27 mouse cellular contexts compared by ENCODE assay signal in genomic region chr4:12541508-12541907, GRCm38 (mm10).
DNase-seq lines count a peak whose midpoint lies in the region; ATAC-seq and TF ChIP-seq lines count a peak whose summit lies in the region.
"Had no signal": no experiment of that assay in that cellular context is flagged by ENCODE, and none has a peak within 500 bp of the region (broad histone marks: within the 10 kb centered on the region; RNA-seq: fewer than 3 reads in every experiment).

No protein-coding gene starts in this region.

- peak; percentile 24 for DNase-seq in forebrain, postnatal 0 days
- peak; percentile 3 for DNase-seq in midbrain, embryonic 14.5 days
- DNase-seq in Muller cell, postnatal 12 days (ENCODE audit: inconsistent ontology term) = peak; percentile 24
- no peak for DNase-seq in limb, embryonic 10.5 days (ENCODE audit: low spot score)
- no peak for DNase-seq in layer of hippocampus, postnatal 14 days (ENCODE audit: low spot score in 2 of 2)
- DNase-seq: adrenal gland, postnatal 10 days; adrenal gland, postnatal 36 days; cerebellum, adult 11 months; cerebellum, adult 2 months; cerebellum, adult 9-11 months; cerebellum, postnatal 36 days; gastrocnemius, postnatal 25 days; heart, adult 18-20 months; heart, postnatal 10 days; heart, postnatal 36 days had no signal

- no peaks in the 10 kb centered on the region for H3K9me3 ChIP-seq in forebrain, postnatal 0 days (ENCODE audit: low read length)
- H3K9me3 ChIP-seq in forebrain, embryonic 13.5 days (replicated peaks) = no peaks in the 10 kb centered on the region
- no peaks in the 10 kb centered on the region for H3K9me3 ChIP-seq in midbrain, embryonic 14.5 days (ENCODE audit: control insufficient read depth, low read length)
- no peaks in the 10 kb centered on the region for H3K9me3 ChIP-seq in midbrain, embryonic 16.5 days (replicated peaks; ENCODE audit: control insufficient read depth, low read length, poor library complexity, severe bottlenecking)
- H3K9me3 ChIP-seq in limb, embryonic 10.5 days (replicated peaks) = no peaks in the 10 kb centered on the region
- H3K9me3 ChIP-seq: embryonic facial prominence, embryonic 12.5 days; embryonic facial prominence, embryonic 15.5 days; forebrain, embryonic 12.5 days; heart, embryonic 12.5 days; heart, embryonic 15.5 days; hindbrain, embryonic 10.5 days; hindbrain, embryonic 15.5 days had no signal

- H3K27ac ChIP-seq in forebrain, postnatal 0 days (ENCODE audit: low read depth, low read length) = no peak overlapping the region
- H3K27ac ChIP-seq in forebrain, embryonic 13.5 days = no peak overlapping the region
- no peak overlapping the region for H3K27ac ChIP-seq in midbrain, embryonic 14.5 days (replicated peaks; ENCODE audit: low read depth, low read length)
- no peak overlapping the region for H3K27ac ChIP-seq in midbrain, embryonic 16.5 days (ENCODE audit: low read length)
- H3K27ac ChIP-seq in limb, embryonic 10.5 days = peak overlapping the region; percentile 46; the same call in 1 of the 2 replicates
- H3K27ac ChIP-seq: embryonic facial prominence, embryonic 12.5 days; embryonic facial prominence, embryonic 15.5 days; forebrain, embryonic 12.5 days; heart, embryonic 15.5 days; hindbrain, embryonic 10.5 days; hindbrain, embryonic 15.5 days had no signal

- H3K36me3 ChIP-seq in forebrain, postnatal 0 days (ENCODE audit: insufficient read depth) = no peaks in the 10 kb centered on the region
- H3K36me3 ChIP-seq in forebrain, embryonic 13.5 days (ENCODE audit: poor library complexity, severe bottlenecking) = no peaks in the 10 kb centered on the region
- no peaks in the 10 kb centered on the region for H3K36me3 ChIP-seq in midbrain, embryonic 14.5 days (ENCODE audit: control insufficient read depth, insufficient read depth, low read length)
- no peaks in the 10 kb centered on the region for H3K36me3 ChIP-seq in midbrain, embryonic 16.5 days (ENCODE audit: control insufficient read depth, insufficient read depth, low read length)
- H3K36me3 ChIP-seq in limb, embryonic 10.5 days = no peaks in the 10 kb centered on the region
- H3K36me3 ChIP-seq: embryonic facial prominence, embryonic 12.5 days; embryonic facial prominence, embryonic 15.5 days; forebrain, embryonic 12.5 days; heart, embryonic 12.5 days; heart, embryonic 15.5 days; hindbrain, embryonic 10.5 days; hindbrain, embryonic 15.5 days had no signal

- no peak for ATAC-seq in forebrain, postnatal 0 days
- no peak for ATAC-seq in forebrain, embryonic 13.5 days
- ATAC-seq in midbrain, embryonic 14.5 days (ENCODE audit: low FRiP score, low TSS enrichment) = no peak
- no peak for ATAC-seq in midbrain, embryonic 16.5 days
- ATAC-seq: CD4-positive, CD25-positive, alpha-beta regulatory T cell, adult 4 months; intestine, postnatal 0 days; Patski had no signal

- no peaks in the 10 kb centered on the region for H3K27me3 ChIP-seq in forebrain, postnatal 0 days (ENCODE audit: insufficient read depth, low read length)
- no peaks in the 10 kb centered on the region for H3K27me3 ChIP-seq in forebrain, embryonic 13.5 days
- no peaks in the 10 kb centered on the region for H3K27me3 ChIP-seq in midbrain, embryonic 14.5 days (ENCODE audit: control insufficient read depth, insufficient read depth, low read length)
- H3K27me3 ChIP-seq in midbrain, embryonic 16.5 days (ENCODE audit: control insufficient read depth, insufficient read depth, low read depth, low read length) = no peaks in the 10 kb centered on the region
- H3K27me3 ChIP-seq in limb, embryonic 10.5 days (ENCODE audit: low read depth, poor library complexity, severe bottlenecking) = no peaks in the 10 kb centered on the region
- H3K27me3 ChIP-seq: embryonic facial prominence, embryonic 12.5 days; embryonic facial prominence, embryonic 15.5 days; forebrain, embryonic 12.5 days; heart, embryonic 12.5 days; heart, embryonic 15.5 days; hindbrain, embryonic 15.5 days had no signal

- no peak overlapping the region for H3K9ac ChIP-seq in forebrain, postnatal 0 days
- H3K9ac ChIP-seq in forebrain, embryonic 13.5 days = no peak overlapping the region
- H3K9ac ChIP-seq in midbrain, embryonic 14.5 days (replicated peaks; ENCODE audit: low read length) = no peak overlapping the region
- H3K9ac ChIP-seq in midbrain, embryonic 16.5 days (ENCODE audit: low read depth, low read length) = no peak overlapping the region
- H3K9ac ChIP-seq: embryonic facial prominence, embryonic 12.5 days; embryonic facial prominence, embryonic 15.5 days; forebrain, embryonic 12.5 days; heart, embryonic 12.5 days; heart, embryonic 15.5 days; hindbrain, embryonic 15.5 days had no signal

- peaks cover 4% of the 10 kb centered on the region; the same call in 1 of the 2 replicates for H3K4me1 ChIP-seq in forebrain, postnatal 0 days (ENCODE audit: insufficient read depth)
- peaks cover 25% of the 10 kb centered on the region for H3K4me1 ChIP-seq in forebrain, embryonic 13.5 days
- H3K4me1 ChIP-seq in midbrain, embryonic 14.5 days (ENCODE audit: control insufficient read depth, insufficient read depth, low read length) = peaks cover 25% of the 10 kb centered on the region
- peaks cover 21% of the 10 kb centered on the region for H3K4me1 ChIP-seq in midbrain, embryonic 16.5 days (ENCODE audit: control insufficient read depth, insufficient read depth, low read length)
- H3K4me1 ChIP-seq in limb, embryonic 10.5 days = peaks cover 12% of the 10 kb centered on the region
- H3K4me1 ChIP-seq: embryonic facial prominence, embryonic 15.5 days; heart, embryonic 15.5 days had no signal

- WGBS in forebrain, postnatal 0 days = 82% methylated on average over 1 of the region's 1 CpGs
- 100% methylated on average over 1 of the region's 1 CpGs for WGBS in forebrain, embryonic 13.5 days
- WGBS in midbrain, embryonic 14.5 days = 100% methylated on average over 1 of the region's 1 CpGs
- 96% methylated on average over 1 of the region's 1 CpGs for WGBS in midbrain, embryonic 16.5 days
- 93% methylated on average over 1 of the region's 1 CpGs for WGBS in limb, embryonic 10.5 days

- no peak for TF ChIP-seq CTCF in forebrain, postnatal 0 days (IDR thresholded peaks at IDR 0.05; ENCODE audit: low read depth)

- H3K4me2 ChIP-seq in forebrain, postnatal 0 days (ENCODE audit: low read depth) = no peak overlapping the region
- H3K4me2 ChIP-seq in forebrain, embryonic 13.5 days = no peak overlapping the region
- no peak overlapping the region for H3K4me2 ChIP-seq in midbrain, embryonic 14.5 days (ENCODE audit: low read length)
- H3K4me2 ChIP-seq in midbrain, embryonic 16.5 days (ENCODE audit: low read length) = no peak overlapping the region
- H3K4me2 ChIP-seq: embryonic facial prominence, embryonic 12.5 days; embryonic facial prominence, embryonic 15.5 days; forebrain, embryonic 12.5 days; heart, embryonic 12.5 days; heart, embryonic 15.5 days; hindbrain, embryonic 15.5 days had no signal

- H3K4me3 ChIP-seq in forebrain, postnatal 0 days (ENCODE audit: low read depth, low read length) = no peak overlapping the region
- no peak overlapping the region for H3K4me3 ChIP-seq in forebrain, embryonic 13.5 days
- H3K4me3 ChIP-seq in midbrain, embryonic 14.5 days (replicated peaks; ENCODE audit: low read depth, low read length) = no peak overlapping the region
- no peak overlapping the region for H3K4me3 ChIP-seq in midbrain, embryonic 16.5 days (ENCODE audit: low read depth, low read length)
- H3K4me3 ChIP-seq in limb, embryonic 10.5 days = no peak overlapping the region
- H3K4me3 ChIP-seq: embryonic facial prominence, embryonic 12.5 days; embryonic facial prominence, embryonic 15.5 days; forebrain, embryonic 12.5 days; heart, embryonic 12.5 days; heart, embryonic 15.5 days; hindbrain, embryonic 10.5 days; hindbrain, embryonic 15.5 days had no signal

Comparison
In these comparisons a context has a peak if more than half of its experiments do, and no peak if none do; other contexts are left out.
1. DNase-seq: peak in forebrain, postnatal 0 days (single experiment), midbrain, embryonic 14.5 days (single experiment) and Muller cell, postnatal 12 days (single experiment); none in limb, embryonic 10.5 days (single experiment) and layer of hippocampus, postnatal 14 days (0 of 2).